Mouse (Mus musculus) heart, embryonic 10.5 days (tissue): ENCODE results near the gene Ctxn1. TPM values are rescaled to one million over a fixed set of nuclear protein-coding genes. Genes with fewer than 3 reads are reported as not detected.

Source experiments
- DNase-seq: peaks from one replicate; pipeline ENCODE4 v3.0.0-alpha.2; 2017; ENCODE audit warnings: low spot score
- H3K27ac ChIP-seq: fragments of 300-500 bp; sonication (generic); 2 replicates; pipeline ENCODE4 v1.5.1; 2016; ENCODE audit warnings: mild to moderate bottlenecking
- H3K27me3 ChIP-seq: fragments of 300-500 bp; sonication (generic); 2 replicates; pipeline ENCODE4 v1.6.1; 2016; ENCODE audit warnings: mild to moderate bottlenecking; ENCODE audit not compliant: poor library complexity, insufficient read depth, severe bottlenecking
- H3K36me3 ChIP-seq: fragments of 300-500 bp; sonication (generic); 2 replicates; pipeline ENCODE4 v1.6.1; 2016; ENCODE audit warnings: mild to moderate bottlenecking, moderate library complexity
- H3K4me1 ChIP-seq: fragments of 300-500 bp; sonication (generic); 2 replicates; pipeline ENCODE4 v1.6.1; 2016; ENCODE audit warnings: mild to moderate bottlenecking
- H3K4me3 ChIP-seq: fragments of 300-500 bp; sonication (generic); 2 replicates; pipeline ENCODE4 v1.5.1; 2016; ENCODE audit warnings: mild to moderate bottlenecking, moderate library complexity
- H3K9me3 ChIP-seq: fragments of 300-500 bp; sonication (generic); 2 replicates; pipeline ENCODE4 v1.6.1; 2016; ENCODE audit warnings: mild to moderate bottlenecking, moderate library complexity
- WGBS: fragments of 180-500 bp; shearing (Covaris S2); methylation state at CpG from one replicate; pipeline ENCODE4 v1.1.7; 2016; 5-methylcytosine and 5-hydroxymethylcytosine counted together
- polyA plus RNA-seq: library from polyadenylated mRNA; unstranded; fragments of >200 nt; fragmentation: Nextera tagmentation; extraction: Ambion mirVana; gene quantifications from 2 replicates; pipeline ENCODE4 v1.2.1, GENCODE M21; 2016

The Ctxn1 gene
- polyA plus RNA-seq, 1 experiment from 2014 or later, result 59.1 TPM

DNA sequence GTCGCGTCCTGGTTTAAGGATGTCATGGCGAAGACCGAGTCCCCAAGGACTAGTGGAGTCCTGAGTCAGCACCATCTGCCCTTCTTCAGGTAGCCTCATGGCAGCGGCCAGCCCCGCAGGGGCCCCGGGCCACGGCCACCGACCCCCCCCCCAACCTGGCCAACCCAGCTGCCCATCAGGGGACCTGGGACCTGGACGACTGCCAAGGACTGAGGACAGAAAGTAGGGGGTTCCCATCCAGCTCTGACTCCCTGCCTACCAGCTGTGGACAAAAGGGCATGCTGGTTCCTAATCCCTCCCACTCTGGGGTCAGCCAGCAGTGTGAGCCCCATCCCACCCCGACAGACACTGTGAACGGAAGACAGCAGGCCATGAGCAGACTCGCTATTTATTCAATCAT lies 13.3 kb downstream of the Ctxn1 start:
- Histone ChIP-seq H3K27ac (no peak overlapping the region), H3K36me3 (peaks cover 75% of the 10 kb centered on the region)
- DNase-seq, result no peak

GRCm38 (mm10) chr8:4245061-4245460 lies 14.0 kb downstream of the Ctxn1 start:
- Histone ChIP-seq H3K27me3 (no peaks in the 10 kb centered on the region), H3K9me3 (no peaks in the 10 kb centered on the region), H3K36me3 (peaks cover 75% of the 10 kb centered on the region), H3K27ac (no peak overlapping the region), H3K4me3 (no peak overlapping the region), H3K4me1 (peaks cover 26% of the 10 kb centered on the region)
- no peak for DNase-seq
- 95% methylated on average over 5 of the region's 5 CpGs for WGBS

More for the DNA sequence above, 13.3 kb downstream of the Ctxn1 start:
- H3K27me3 ChIP-seq, result no peaks in the 10 kb centered on the region
- 86% methylated on average over 13 of the region's 13 CpGs for WGBS
- H3K4me3 ChIP-seq, result no peak overlapping the region
- H3K9me3 ChIP-seq, result no peaks in the 10 kb centered on the region
- H3K4me1 ChIP-seq, result peaks cover 29% of the 10 kb centered on the region

- peak overlapping the region; percentile 97 for H3K27ac ChIP-seq
- DNase-seq, result no peak
- H3K4me3 ChIP-seq, result peak overlapping the region; percentile 81
Measured at GRCm38 (mm10) chr8:4239193-4239890, 19.7 kb downstream of the Ctxn1 start.

GRCm38 (mm10) chr8:4238434-4239192 lies 20.5 kb downstream of the Ctxn1 start, which contains the start of the genes Map2k7 and Gm49320:
Gene Map2k7 (plus strand): TSS chr8:4238740.
Gene Gm49320 (plus strand): TSS chr8:4238865.
- peak within 1 kb of the TSS; percentile 81 for H3K4me3 ChIP-seq
- peaks cover 29% of the 10 kb centered on the region for H3K36me3 ChIP-seq
- peaks cover 21% of the 10 kb centered on the region for H3K4me1 ChIP-seq
- under 1% methylated on average over 71 of the region's 71 CpGs for WGBS
- peak within 1 kb of the TSS; percentile 97 for H3K27ac ChIP-seq
- peak; percentile 99 for DNase-seq
- peaks cover 22% of the 10 kb centered on the region for H3K27me3 ChIP-seq
- no peaks in the 10 kb centered on the region for H3K9me3 ChIP-seq

More at GRCm38 (mm10) chr8:4239193-4239890, 19.7 kb downstream of the Ctxn1 start:
- WGBS, result 13% methylated on average over 19 of the region's 19 CpGs
- Histone ChIP-seq H3K9me3 (no peaks in the 10 kb centered on the region), H3K27me3 (peaks cover 15% of the 10 kb centered on the region; the same call in 1 of the 2 replicates), H3K4me1 (peaks cover 21% of the 10 kb centered on the region), H3K36me3 (peaks cover 36% of the 10 kb centered on the region)

DNA sequence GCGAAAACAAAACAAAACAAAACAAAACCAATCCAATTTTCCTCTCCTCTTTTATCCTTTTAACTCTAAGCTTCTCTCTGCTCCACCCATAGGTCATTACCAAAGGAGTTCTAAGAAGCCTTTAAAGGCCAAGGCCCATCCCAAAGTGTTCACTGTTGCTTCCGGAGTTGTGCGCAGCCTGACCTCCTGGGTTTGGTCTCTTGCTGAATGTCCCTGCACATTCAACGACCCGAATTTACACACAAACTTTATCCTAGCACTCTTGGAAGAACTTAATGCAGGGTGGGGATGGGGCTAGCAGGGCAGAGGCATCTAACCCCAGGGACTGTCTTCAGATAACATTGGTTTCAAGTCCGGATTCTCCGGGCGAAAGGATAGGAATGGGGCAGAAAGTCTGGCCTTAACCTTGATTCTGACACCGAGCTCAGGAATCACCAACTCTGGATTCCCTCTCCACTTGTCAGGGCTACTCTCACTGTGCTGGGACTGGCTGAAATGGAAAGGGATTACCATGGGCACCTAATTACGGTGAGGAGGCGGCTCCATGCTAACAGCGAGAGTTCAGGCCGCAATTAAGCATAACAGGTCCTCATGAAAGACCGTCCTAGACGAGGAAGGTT lies 21.1 kb downstream of the Ctxn1 start:
- no peaks in the 10 kb centered on the region for H3K9me3 ChIP-seq
- peaks cover 22% of the 10 kb centered on the region for H3K27me3 ChIP-seq
- H3K27ac ChIP-seq, result peak overlapping the region; percentile 97
- DNase-seq, result no peak
- 21% methylated on average over 15 of the region's 15 CpGs for WGBS
- H3K36me3 ChIP-seq, result peaks cover 22% of the 10 kb centered on the region
- peak overlapping the region; percentile 81 for H3K4me3 ChIP-seq
- H3K4me1 ChIP-seq, result peaks cover 21% of the 10 kb centered on the region

- Histone ChIP-seq H3K4me1 (peaks cover 9% of the 10 kb centered on the region), H3K27me3 (peaks cover 54% of the 10 kb centered on the region), H3K27ac (no peak overlapping the region), H3K9me3 (no peaks in the 10 kb centered on the region), H3K4me3 (no peak overlapping the region), H3K36me3 (no peaks in the 10 kb centered on the region)
- no peak for DNase-seq
- WGBS, result 52% methylated on average over 10 of the region's 10 CpGs
Measured at GRCm38 (mm10) chr8:4230612-4231351, 28.3 kb downstream of the Ctxn1 start.

DNA sequence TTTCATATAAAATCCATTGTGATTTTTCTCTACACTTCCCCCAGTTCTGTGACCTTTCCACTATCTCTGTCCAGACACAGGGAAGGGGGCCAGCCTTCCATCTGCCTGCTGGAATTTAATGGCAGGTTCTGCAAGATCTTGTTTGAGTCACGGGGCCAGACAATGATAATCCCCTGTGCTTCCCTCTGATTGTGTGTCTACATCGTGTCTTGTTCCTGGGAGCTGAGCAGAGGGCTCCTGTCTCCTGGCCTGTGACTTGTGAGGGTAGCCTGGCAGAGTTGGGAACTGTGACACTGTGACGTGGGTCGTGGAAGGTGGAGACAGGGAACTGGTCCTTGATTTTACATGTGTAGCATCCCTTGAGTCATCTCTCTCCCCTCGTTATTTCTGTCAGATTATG lies 29.3 kb downstream of the Ctxn1 start:
- no peak for DNase-seq
- H3K4me3 ChIP-seq, result no peak overlapping the region
- no peaks in the 10 kb centered on the region for H3K9me3 ChIP-seq
- 71% methylated on average over 5 of the region's 5 CpGs for WGBS
- H3K27ac ChIP-seq, result no peak overlapping the region
- H3K36me3 ChIP-seq, result no peaks in the 10 kb centered on the region
- peaks cover 52% of the 10 kb centered on the region for H3K27me3 ChIP-seq
- H3K4me1 ChIP-seq, result peaks cover 9% of the 10 kb centered on the region

DNA sequence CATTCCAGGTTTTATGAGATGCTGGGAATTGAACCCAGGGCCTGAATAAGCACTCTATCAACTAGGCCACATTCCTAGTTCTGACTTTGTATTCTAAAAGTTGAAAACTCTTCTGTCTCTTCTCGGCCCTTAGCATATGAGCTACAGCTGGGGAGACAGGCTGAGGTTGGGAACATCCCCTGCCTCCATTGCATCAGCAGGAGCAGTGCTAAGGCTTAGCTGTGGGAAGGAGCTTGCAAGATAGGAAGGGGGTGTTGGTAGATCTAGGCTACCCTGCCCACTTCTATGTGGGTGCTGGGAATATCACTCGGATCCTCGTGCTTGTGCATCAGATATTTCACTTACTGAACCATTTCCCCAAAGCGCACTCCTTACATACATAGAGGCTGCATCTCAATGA lies 31.2 kb downstream of the Ctxn1 start:
- H3K4me3 ChIP-seq, result no peak overlapping the region
- H3K4me1 ChIP-seq, result peaks cover 9% of the 10 kb centered on the region
- H3K27me3 ChIP-seq, result peaks cover 57% of the 10 kb centered on the region
- no peaks in the 10 kb centered on the region for H3K36me3 ChIP-seq
- DNase-seq, result no peak
- 83% methylated on average over 4 of the region's 4 CpGs for WGBS
- H3K9me3 ChIP-seq, result no peaks in the 10 kb centered on the region
- H3K27ac ChIP-seq, result no peak overlapping the region

DNA sequence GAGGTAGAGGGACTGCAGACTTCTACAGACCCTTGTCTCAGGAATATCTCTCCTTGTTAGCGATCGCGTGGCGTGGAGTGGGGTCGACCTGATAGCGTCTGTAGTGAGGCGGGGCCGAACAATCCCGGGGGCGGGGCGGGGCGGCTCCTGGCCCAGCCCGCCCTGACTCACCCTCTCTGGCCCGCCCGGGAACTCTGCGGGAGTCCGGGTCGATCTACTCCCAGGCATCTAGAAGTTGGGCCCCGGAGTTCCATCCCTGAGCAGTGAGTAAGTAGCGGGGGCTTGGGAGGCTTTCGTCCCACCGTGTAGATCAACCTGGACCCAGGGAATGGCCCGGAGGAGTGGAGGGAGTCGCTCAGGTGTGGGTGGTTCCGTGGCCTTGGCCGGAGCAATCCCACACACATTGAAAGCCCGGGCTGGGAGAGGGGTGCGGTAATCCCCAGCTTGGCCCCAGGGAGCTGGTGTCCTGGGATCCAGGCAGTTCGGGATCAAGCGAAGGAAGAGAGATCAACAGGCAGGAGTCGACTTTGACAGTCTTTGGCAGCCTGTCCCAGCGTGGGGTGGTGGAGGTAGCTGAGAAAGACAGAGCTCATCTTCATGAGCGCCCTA lies 32.2 kb downstream of the Ctxn1 start, which contains the start of gene Lrrc8e:
Lrrc8e (plus strand) TSS at position 89 of the 609 bp plus-strand sequence.
- Histone ChIP-seq H3K36me3 (no peaks in the 10 kb centered on the region), H3K27me3 (peaks cover 57% of the 10 kb centered on the region), H3K9me3 (no peaks in the 10 kb centered on the region), H3K4me3 (peak within 1 kb of the TSS; percentile 50), H3K27ac (no peak within 1 kb of the TSS), H3K4me1 (peaks cover 9% of the 10 kb centered on the region)
- 4% methylated on average over 33 of the region's 33 CpGs for WGBS
- no peak for DNase-seq

DNA sequence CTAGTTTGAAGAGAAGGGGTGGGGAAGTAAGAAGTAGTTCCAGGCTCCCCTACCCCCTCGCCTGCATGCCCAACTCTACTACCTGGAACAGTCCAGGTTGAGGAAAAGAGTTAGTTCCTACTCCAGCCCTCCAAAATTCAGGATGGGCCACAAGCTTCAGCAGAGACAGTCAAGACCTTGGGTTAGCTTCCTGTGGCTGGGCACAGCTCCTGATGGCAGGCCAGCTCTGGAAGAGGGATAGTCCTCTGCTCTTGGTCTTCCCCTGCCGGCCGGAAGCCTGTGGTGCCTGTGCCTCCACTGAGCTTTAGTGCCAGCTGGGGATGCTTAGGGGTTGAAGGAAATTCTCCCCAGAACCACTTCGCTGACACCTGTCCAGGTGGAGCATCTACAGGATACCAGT lies 32.8 kb downstream of the Ctxn1 start:
- H3K9me3 ChIP-seq, result no peaks in the 10 kb centered on the region
- peaks cover 9% of the 10 kb centered on the region for H3K4me1 ChIP-seq
- peak overlapping the region; percentile 50 for H3K4me3 ChIP-seq
- no peak overlapping the region for H3K27ac ChIP-seq
- no peaks in the 10 kb centered on the region for H3K36me3 ChIP-seq
- no peak for DNase-seq
- peaks cover 57% of the 10 kb centered on the region for H3K27me3 ChIP-seq
- 9% methylated on average over 4 of the region's 4 CpGs for WGBS

- peaks cover 61% of the 10 kb centered on the region for H3K27me3 ChIP-seq
Measured at GRCm38 (mm10) chr8:4222059-4222458, 37.0 kb downstream of the Ctxn1 start.

GRCm38 (mm10) chr8:4219617-4220016 lies 39.5 kb downstream of the Ctxn1 start:
- 85% methylated on average over 3 of the region's 3 CpGs for WGBS
- Histone ChIP-seq H3K4me3 (no peak overlapping the region), H3K4me1 (peaks cover 16% of the 10 kb centered on the region), H3K9me3 (no peaks in the 10 kb centered on the region), H3K27me3 (peaks cover 64% of the 10 kb centered on the region), H3K27ac (no peak overlapping the region), H3K36me3 (no peaks in the 10 kb centered on the region)
- DNase-seq, result no peak

More at GRCm38 (mm10) chr8:4222059-4222458, 37.0 kb downstream of the Ctxn1 start:
- H3K36me3 ChIP-seq, result no peaks in the 10 kb centered on the region
- H3K4me1 ChIP-seq, result peaks cover 12% of the 10 kb centered on the region
- no peak overlapping the region for H3K27ac ChIP-seq
- H3K9me3 ChIP-seq, result no peaks in the 10 kb centered on the region
- H3K4me3 ChIP-seq, result no peak overlapping the region
- no peak for DNase-seq
